Mouse (Mus musculus) ES-E14 (cell line): Measurements from ENCODE around the gene Nat9. TPM values are rescaled to one million over a fixed set of nuclear protein-coding genes. Genes with fewer than 3 reads are reported as not detected.

ENCODE experiments used
- DNase-seq: peaks from one replicate; pipeline ENCODE4 v3.0.0-alpha.2; 2013; ENCODE audit warnings: low read depth, low spot score
- H3K27ac ChIP-seq: 2 replicates; pipeline ENCODE4 v1.5.1; 2012; ENCODE audit warnings: low read depth, mild to moderate bottlenecking, low read length, moderate library complexity, mixed read lengths; ENCODE audit not compliant: poor library complexity, insufficient read depth, severe bottlenecking
- H3K36me3 ChIP-seq: 2 replicates; pipeline ENCODE4 v1.6.1; 2012; ENCODE audit warnings: mild to moderate bottlenecking, low read length, moderate library complexity, mixed read lengths; ENCODE audit not compliant: control insufficient read depth, poor library complexity, insufficient read depth, severe bottlenecking
- H3K4me1 ChIP-seq, 2 experiments: fragments of 150-350 bp in 1 of 2; sonication (generic) in 1 of 2; 2 replicates each; pipeline ENCODE4 v1.6.1; 2012; ENCODE audit warnings: low read length in 2 of 2, mild to moderate bottlenecking in 1 of 2, mixed read lengths in 1 of 2; ENCODE audit not compliant: control insufficient read depth in 2 of 2, insufficient read depth in 2 of 2, poor library complexity in 1 of 2
- H3K4me3 ChIP-seq, 2 experiments: fragments of 150-350 bp in 1 of 2; sonication (generic) in 1 of 2; 2 replicates each; pipeline ENCODE4 v1.5.1; 2012; ENCODE audit warnings: low read length in 2 of 2, low read depth in 1 of 2, mild to moderate bottlenecking in 1 of 2, mixed read lengths in 1 of 2; ENCODE audit not compliant: insufficient read depth in 1 of 2, poor library complexity in 1 of 2, severe bottlenecking in 1 of 2
- H3K9ac ChIP-seq: 2 replicates; pipeline ENCODE4 v1.6.1; 2012; ENCODE audit warnings: low read depth, mild to moderate bottlenecking, low read length, mixed read lengths; ENCODE audit not compliant: poor library complexity, insufficient read depth, severe bottlenecking
- H3K9me3 ChIP-seq: fragments of 150-350 bp; sonication (generic); 2 replicates; pipeline ENCODE4 v1.6.1; 2012; ENCODE audit warnings: low read depth, mild to moderate bottlenecking, low read length; ENCODE audit not compliant: control insufficient read depth, insufficient read depth
- CHD2 ChIP-seq: IDR thresholded peaks from 2 replicates; pipeline ENCODE4 v1.6.1; 2014; ENCODE audit warnings: mild to moderate bottlenecking, low read depth, low read length, inconsistent platforms
- HCFC1 ChIP-seq: IDR thresholded peaks from 2 replicates; pipeline ENCODE4 v1.6.1; 2012; ENCODE audit warnings: low read length, inconsistent platforms, borderline replicate concordance; ENCODE audit not compliant: insufficient read depth
- MAFK ChIP-seq: IDR thresholded peaks from 2 replicates; pipeline ENCODE4 v1.6.1; 2014; ENCODE audit warnings: mild to moderate bottlenecking, low read depth, low read length, inconsistent platforms; ENCODE audit not compliant: insufficient read depth
- ZC3H11A ChIP-seq: IDR thresholded peaks from 2 replicates; pipeline ENCODE4 v1.6.1; 2012; ENCODE audit warnings: low read depth, mild to moderate bottlenecking, inconsistent platforms, low read length, borderline replicate concordance
- ZNF384 ChIP-seq: IDR thresholded peaks from 2 replicates; pipeline ENCODE4 v1.6.1; 2012; ENCODE audit warnings: low read depth, low read length, inconsistent platforms
- in situ Hi-C, 2 experiments: fragments of 600-800 bp; cut with MboI; formaldehyde crosslinking; loops; one replicate each; pipeline ENCODE4 v1.15.1; 2025; ENCODE audit warnings: low sequenced_read_pairs in 2 of 2, inconsistent platforms in 1 of 2; ENCODE audit not compliant: unreplicated experiment in 2 of 2
- total RNA-seq: library from RNA; depleted of rRNA; stranded (reverse); fragments of 300-350 nt; gene quantifications from 2 replicates; pipeline ENCODE4 v1.2.3, GENCODE M21; 2012

The Nat9 gene
- total RNA-seq, 1 experiment: 19.3 TPM

DNA sequence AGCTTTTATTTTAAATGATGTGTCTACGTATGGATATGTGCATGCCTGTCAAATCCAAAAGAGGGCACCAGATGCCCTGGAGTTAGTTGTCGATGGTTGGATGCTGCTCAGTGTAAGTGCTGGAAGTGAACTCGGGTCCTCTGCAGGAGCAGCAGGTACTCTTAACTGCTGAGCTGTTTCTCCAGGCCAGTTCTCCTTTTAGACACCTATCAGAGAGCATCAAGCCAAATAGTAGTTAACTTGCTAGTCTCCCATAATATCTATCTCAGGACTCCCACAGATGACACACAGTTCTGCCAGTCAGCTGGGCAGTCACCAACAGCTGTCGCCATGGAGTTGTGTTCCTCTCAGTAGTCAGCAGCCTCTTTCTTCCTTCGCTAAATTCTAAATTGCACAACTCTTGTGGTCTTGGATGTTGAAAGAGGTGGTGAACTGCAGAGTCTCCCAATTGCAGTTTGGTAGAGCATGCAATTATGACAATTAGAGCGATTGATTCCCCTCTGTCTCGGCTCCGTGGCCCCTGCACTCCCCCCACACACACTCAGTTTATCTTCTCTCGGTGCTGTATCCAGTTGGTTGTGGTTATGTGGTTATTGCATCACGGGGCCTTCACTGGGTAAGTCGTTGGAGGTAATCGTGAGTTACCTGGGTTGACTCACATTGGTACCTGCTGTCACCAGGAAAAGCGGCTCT lies 1.0 kb upstream of the Nat9 start:
- Histone ChIP-seq H3K4me3 (no peak overlapping the region), H3K9ac (no peak overlapping the region), H3K4me1 (peaks cover 0 to 8% of the 10 kb centered on the region in 2 experiments; a peak in 1 of 4 replicates), H3K36me3 (peaks cover 4% of the 10 kb centered on the region; the same call in 1 of the 2 replicates), H3K27ac (no peak overlapping the region), H3K9me3 (no peaks in the 10 kb centered on the region)
- in situ Hi-C loops: no loop called here
- no peak for DNase-seq
- TF ChIP-seq ZC3H11A (no peak), CHD2 (no peak), HCFC1 (no peak), ZNF384 (no peak), MAFK (no peak)

GRCm38 (mm10) chr11:115187224-115187639 lies 427 bp downstream of the Nat9 start, which contains the start of gene Tmem104:
TSS of gene Tmem104 (plus strand) at chr11:115187487.
- H3K9me3 ChIP-seq: no peaks in the 10 kb centered on the region
- H3K27ac ChIP-seq: no peak within 1 kb of the TSS
- H3K4me1 ChIP-seq: peaks cover 0 to 7% of the 10 kb centered on the region in 2 experiments; a peak in 1 of 4 replicates
- in situ Hi-C loops: no loop called here
- DNase-seq: peak; percentile 97
- H3K9ac ChIP-seq: peak within 1 kb of the TSS; percentile 69
- peak within 1 kb of the TSS; percentile 71 to 75 for H3K4me3 ChIP-seq
- TF ChIP-seq ZC3H11A (no peak), HCFC1 (peak; percentile 73), ZNF384 (no peak), MAFK (no peak), CHD2 (no peak)
- peaks cover 12% of the 10 kb centered on the region; the same call in 1 of the 2 replicates for H3K36me3 ChIP-seq

DNA sequence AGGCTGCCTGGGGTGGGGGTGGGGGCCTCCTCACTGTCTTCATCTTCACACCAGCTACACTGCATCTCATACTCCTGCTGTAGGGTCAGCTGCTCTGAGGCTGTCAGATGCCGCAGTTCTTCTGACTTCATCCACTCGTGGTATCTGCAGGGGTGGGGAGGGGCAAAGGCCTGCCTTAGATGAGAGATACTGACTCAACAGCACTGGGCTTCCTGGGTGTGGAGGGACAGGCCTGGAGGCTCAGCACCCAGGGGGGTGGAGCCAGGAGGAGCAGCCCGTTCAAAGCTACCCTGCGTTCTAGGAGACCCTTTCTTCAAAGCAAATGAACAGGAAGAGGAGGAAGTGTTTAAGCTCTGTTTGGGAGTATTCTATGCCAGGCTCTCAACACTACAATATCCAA lies 2.7 kb downstream of the Nat9 start:
- Histone ChIP-seq H3K9me3 (no peaks in the 10 kb centered on the region), H3K4me1 (peaks cover 0 to 9% of the 10 kb centered on the region in 2 experiments; a peak in 1 of 4 replicates), H3K27ac (no peak overlapping the region), H3K4me3 (no peak overlapping the region), H3K9ac (no peak overlapping the region), H3K36me3 (peaks cover 27% of the 10 kb centered on the region)
- DNase-seq: no peak
- no peak for TF ChIP-seq ZNF384
- no peak for TF ChIP-seq CHD2
- TF ChIP-seq MAFK: no peak
- no peak for TF ChIP-seq HCFC1
- no peak for TF ChIP-seq ZC3H11A
- in situ Hi-C loops: no loop called here

- peak; percentile 78 for DNase-seq
- in situ Hi-C loops: no loop called here
- no peak overlapping the region for H3K9ac ChIP-seq
- H3K36me3 ChIP-seq: peaks cover 39% of the 10 kb centered on the region
- H3K4me3 ChIP-seq: no peak overlapping the region
- no peaks in the 10 kb centered on the region for H3K9me3 ChIP-seq
- 0 out of 2 replicates have a peak, but pooled peaks have one; percentile 22 for TF ChIP-seq ZC3H11A
- no peak for TF ChIP-seq MAFK
- no peak overlapping the region for H3K27ac ChIP-seq
- H3K4me1 ChIP-seq: peaks cover 0 to 12% of the 10 kb centered on the region in 2 experiments; a peak in 2 of 4 replicates
These were observed 5.6 kb downstream of the Nat9 start for GRCm38 (mm10) chr11:115181913-115182638.
